Mouse (Mus musculus) megakaryocyte progenitor cell, adult 5-6 weeks (primary cell): ENCODE results near the gene Cmpk2. TPM values are rescaled to one million over a fixed set of nuclear protein-coding genes. Genes with fewer than 3 reads are reported as not detected.

Experiments used
- ATAC-seq: replicated peaks from 2 replicates; pipeline ENCODE4 v1.8.0; 2016; ENCODE audit warnings: mild to moderate bottlenecking, moderate TSS enrichment, inconsistent platforms; ENCODE audit not compliant: poor library complexity
- total RNA-seq, 2 experiments: library from RNA; stranded (forward) in 1 of 2; stranded (reverse) in 1 of 2; fragments of 157-497, 149-512 nt in 1 of 2; fragments of 200-1000 nt in 1 of 2; gene quantifications; 2 replicates each; pipeline versions ENCODE4 v1.2.3 to v1.2.4; 2015 to 2017

Gene Cmpk2
- total RNA-seq, 2 experiments from 2014 or later: 16.1 to 25.2 TPM

DNA sequence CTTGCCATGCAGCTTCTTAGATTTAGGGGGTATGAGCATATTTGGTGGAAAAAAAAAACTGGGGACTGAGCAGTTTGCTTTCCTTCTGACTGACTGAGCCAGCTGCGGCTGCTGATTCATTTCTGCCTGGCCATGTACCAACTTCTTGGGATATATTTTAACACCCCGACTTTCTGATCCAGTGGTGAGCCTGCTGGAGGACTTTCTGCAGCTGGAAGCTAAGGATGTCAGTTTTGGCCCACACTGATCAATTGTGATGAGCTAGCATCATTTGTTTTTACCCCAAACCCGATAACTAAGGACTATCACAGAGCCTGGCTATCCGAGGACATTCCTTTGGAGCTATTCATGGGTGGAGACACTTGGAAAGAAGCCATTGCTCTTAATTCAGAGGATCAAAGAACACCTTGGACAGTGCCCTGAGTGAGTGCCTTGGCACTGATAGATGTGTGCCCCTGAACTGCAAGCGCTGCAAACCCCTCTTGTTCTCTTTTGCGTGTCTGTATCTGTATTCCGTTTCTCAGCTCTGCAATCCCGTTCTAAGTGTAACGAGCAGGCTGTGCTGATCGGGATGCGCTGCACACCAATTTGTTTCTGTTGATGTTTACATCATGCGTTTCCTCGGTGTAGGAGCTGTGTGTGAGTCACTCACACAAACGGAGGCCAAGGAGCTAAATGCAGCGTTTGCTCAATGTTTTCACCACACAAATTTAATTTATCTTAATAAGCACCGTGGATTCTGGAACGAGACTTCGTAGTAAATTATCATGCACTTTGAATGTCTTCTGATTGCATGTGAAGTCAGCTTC lies 9.4 kb downstream of the Cmpk2 start:
- no peak for ATAC-seq

GRCm38 (mm10) chr12:26485738-26486580 lies 17.0 kb downstream of the Cmpk2 start:
- peak; percentile 55; the same call in 1 of the 2 replicates for ATAC-seq

DNA sequence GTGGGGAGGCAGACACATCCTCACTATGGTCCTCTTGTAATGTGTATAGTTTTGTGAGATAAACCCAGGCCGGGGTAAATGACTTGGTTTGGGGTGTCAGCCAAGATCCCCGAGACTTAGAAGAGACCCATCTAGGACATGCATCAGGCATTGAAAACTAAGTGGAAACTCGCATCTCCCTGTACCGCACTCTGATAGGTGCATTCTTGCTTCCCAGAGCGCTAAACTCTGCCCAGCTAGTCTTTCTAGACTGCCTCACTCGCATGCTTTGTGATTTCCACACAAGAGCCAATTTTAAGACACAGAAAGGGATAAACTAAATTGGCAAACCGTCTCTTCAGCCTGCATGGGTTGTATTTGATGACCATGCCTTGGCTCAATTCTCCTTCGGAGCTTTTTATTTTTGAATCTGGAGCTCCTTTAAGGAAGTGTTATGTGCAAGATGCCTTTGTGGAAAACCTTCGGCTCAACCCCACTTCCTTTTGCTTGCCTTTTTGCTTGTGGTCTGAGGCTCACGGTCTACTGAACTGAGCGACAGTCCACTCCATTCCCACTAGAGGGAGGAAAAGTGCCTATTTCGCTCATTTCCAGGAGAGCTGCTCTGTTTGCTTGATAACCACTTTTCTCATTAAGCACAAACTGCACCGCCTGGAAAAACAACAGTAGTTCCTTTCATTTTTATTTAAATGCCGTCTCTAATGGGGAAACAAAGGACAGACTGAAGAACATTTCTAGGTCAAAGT lies 19.0 kb downstream of the Cmpk2 start:
- ATAC-seq: peak; percentile 89

- ATAC-seq: no peak
Observed at GRCm38 (mm10) chr12:26488617-26489274, 19.7 kb downstream of the Cmpk2 start.

- peak; percentile 63; the same call in 1 of the 2 replicates for ATAC-seq
Observed at GRCm38 (mm10) chr12:26489942-26490341, 20.9 kb downstream of the Cmpk2 start.

- ATAC-seq: no peak
Observed at GRCm38 (mm10) chr12:26501042-26501441, 32.0 kb downstream of the Cmpk2 start.

DNA sequence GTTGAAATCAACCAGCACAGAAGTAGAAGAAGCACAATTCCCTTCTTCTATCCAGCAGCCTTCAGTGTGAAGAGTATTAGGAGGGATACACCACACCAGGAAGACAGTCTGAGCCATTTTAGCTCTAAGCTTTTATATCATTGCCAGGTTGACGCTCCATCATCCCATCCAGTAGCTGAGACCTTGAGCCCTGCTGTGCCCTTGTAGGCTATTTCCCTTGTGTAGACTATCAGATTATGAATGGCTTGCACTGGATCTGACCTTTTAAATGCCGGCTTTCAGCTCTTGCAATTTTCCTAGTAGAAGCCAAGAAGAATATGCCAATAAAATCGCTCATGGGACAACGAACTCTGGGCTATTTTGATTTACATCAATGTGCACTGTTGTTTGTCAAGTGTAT lies 42.0 kb downstream of the Cmpk2 start:
- no peak for ATAC-seq

GRCm38 (mm10) chr12:26518206-26518605 lies 49.2 kb downstream of the Cmpk2 start:
- no peak for ATAC-seq

GRCm38 (mm10) chr12:26524943-26525697 lies 56.1 kb downstream of the Cmpk2 start:
- ATAC-seq: peak; percentile 79

GRCm38 (mm10) chr12:26525698-26526026 lies 56.7 kb downstream of the Cmpk2 start:
- ATAC-seq: no peak

Other genes starting within 250 kb of the Cmpk2 start
- gene Rnf144a, start 54.0 kb upstream of the Cmpk2 start, total RNA-seq (2015): 17.4 and 19.1 TPM in 2 replicates
- 15.1 and 16.8 TPM in 2 replicates for gene Rnf144a, start 54.0 kb upstream of the Cmpk2 start, total RNA-seq (2017)
- 0.96 and 1.3 TPM in 2 replicates for gene Rsad2, start 12.8 kb upstream of the Cmpk2 start, total RNA-seq (2015)
- 0.87 and 1.0 TPM in 2 replicates for gene Rsad2, start 12.8 kb upstream of the Cmpk2 start, total RNA-seq (2017)